Mouse (Mus musculus) hindbrain, embryonic 16.5 days (tissue): Measurements from ENCODE around the gene Mlph. TPM values are rescaled to one million over a fixed set of nuclear protein-coding genes. Genes with fewer than 3 reads are reported as not detected.

ENCODE experiments used
- ATAC-seq: fragments of 200-750 bp; cut with Nextera tagmentation; 2 replicates; pipeline ENCODE4 v1.8.0; 2017; ENCODE audit warnings: moderate TSS enrichment, moderate library complexity
- H3K27ac ChIP-seq: fragments of 300-500 bp; sonication (generic); 2 replicates; pipeline ENCODE4 v1.5.1; 2014; ENCODE audit warnings: low read depth, mild to moderate bottlenecking, control low read depth, low read length, moderate library complexity
- H3K27me3 ChIP-seq: fragments of 300-500 bp; sonication (generic); replicated peaks from 2 replicates; pipeline ENCODE4 v1.6.1; 2014; ENCODE audit warnings: low read length; ENCODE audit not compliant: control insufficient read depth, insufficient read depth
- H3K36me3 ChIP-seq: fragments of 300-500 bp; sonication (generic); 2 replicates; pipeline ENCODE4 v1.6.1; 2014; ENCODE audit warnings: mild to moderate bottlenecking, low read length, moderate library complexity, mixed read lengths; ENCODE audit not compliant: control insufficient read depth, insufficient read depth
- H3K4me1 ChIP-seq: fragments of 300-500 bp; sonication (generic); 2 replicates; pipeline ENCODE4 v1.6.1; 2014; ENCODE audit warnings: low read depth, low read length; ENCODE audit not compliant: control insufficient read depth, insufficient read depth
- H3K4me2 ChIP-seq: fragments of 300-500 bp; sonication (generic); 2 replicates; pipeline ENCODE4 v1.6.1; 2014; ENCODE audit warnings: mild to moderate bottlenecking, low read length, control low read depth, moderate library complexity
- H3K4me3 ChIP-seq: fragments of 300-500 bp; sonication (generic); 2 replicates; pipeline ENCODE4 v1.5.1; 2014; ENCODE audit warnings: mild to moderate bottlenecking, low read length, control low read depth, moderate library complexity
- H3K9ac ChIP-seq: fragments of 300-500 bp; sonication (generic); 2 replicates; pipeline ENCODE4 v1.6.1; 2014; ENCODE audit warnings: low read depth, mild to moderate bottlenecking, control low read depth, low read length, moderate library complexity
- H3K9me3 ChIP-seq: fragments of 300-500 bp; sonication (generic); 2 replicates; pipeline ENCODE4 v1.6.1; 2014; ENCODE audit warnings: mild to moderate bottlenecking, low read length, moderate library complexity; ENCODE audit not compliant: control insufficient read depth
- WGBS: fragments of 180-500 bp; shearing (Covaris S2); extraction: QIAGEN DNeasy Blood & Tissue Kit; methylation state at CpG from one replicate; pipeline ENCODE4 v1.1.7; 2014; 5-methylcytosine and 5-hydroxymethylcytosine counted together
- polyA plus RNA-seq: library from polyadenylated mRNA; unstranded; fragments of >200 nt; fragmentation: Nextera tagmentation; extraction: Ambion mirVana; gene quantifications from 2 replicates; pipeline ENCODE4 v1.2.1, GENCODE M21; 2015

The Mlph gene
- polyA plus RNA-seq, 1 experiment from 2014 or later = 0.18 TPM

DNA sequence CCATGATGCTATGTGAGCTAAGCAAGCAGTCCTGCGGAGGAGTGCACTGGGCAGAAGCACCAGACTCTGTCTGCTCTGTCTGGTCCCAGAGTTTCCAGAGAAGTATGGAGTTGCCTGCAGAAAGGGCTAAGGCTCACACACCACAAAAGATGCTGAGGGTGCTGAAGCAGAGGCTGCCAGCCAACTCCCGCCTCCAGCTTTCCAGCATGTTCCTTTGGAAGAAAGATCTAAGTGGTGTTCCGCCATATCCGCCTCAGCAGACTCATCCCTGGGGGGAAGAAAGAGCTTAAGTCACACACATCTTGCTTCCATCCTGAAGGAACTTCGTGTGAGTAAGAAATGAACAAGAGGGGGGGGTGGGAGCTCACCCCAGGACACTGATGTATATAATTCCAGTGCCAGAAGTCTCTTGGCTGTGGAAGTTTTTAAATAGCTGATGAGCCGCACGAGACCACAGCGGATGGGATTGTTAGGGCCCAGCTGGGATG, 10.9 kb upstream of the Mlph start:
- 53% methylated on average over 8 of the region's 8 CpGs for WGBS
- Histone ChIP-seq H3K27ac (no peak overlapping the region), H3K27me3 (no peaks in the 10 kb centered on the region), H3K4me2 (no peak overlapping the region), H3K4me1 (0 out of 2 replicates have a peak, but pooled peaks cover 2% of the 10 kb centered on the region), H3K4me3 (no peak overlapping the region), H3K9me3 (no peaks in the 10 kb centered on the region), H3K9ac (no peak overlapping the region), H3K36me3 (no peaks in the 10 kb centered on the region)
- ATAC-seq = no peak

DNA sequence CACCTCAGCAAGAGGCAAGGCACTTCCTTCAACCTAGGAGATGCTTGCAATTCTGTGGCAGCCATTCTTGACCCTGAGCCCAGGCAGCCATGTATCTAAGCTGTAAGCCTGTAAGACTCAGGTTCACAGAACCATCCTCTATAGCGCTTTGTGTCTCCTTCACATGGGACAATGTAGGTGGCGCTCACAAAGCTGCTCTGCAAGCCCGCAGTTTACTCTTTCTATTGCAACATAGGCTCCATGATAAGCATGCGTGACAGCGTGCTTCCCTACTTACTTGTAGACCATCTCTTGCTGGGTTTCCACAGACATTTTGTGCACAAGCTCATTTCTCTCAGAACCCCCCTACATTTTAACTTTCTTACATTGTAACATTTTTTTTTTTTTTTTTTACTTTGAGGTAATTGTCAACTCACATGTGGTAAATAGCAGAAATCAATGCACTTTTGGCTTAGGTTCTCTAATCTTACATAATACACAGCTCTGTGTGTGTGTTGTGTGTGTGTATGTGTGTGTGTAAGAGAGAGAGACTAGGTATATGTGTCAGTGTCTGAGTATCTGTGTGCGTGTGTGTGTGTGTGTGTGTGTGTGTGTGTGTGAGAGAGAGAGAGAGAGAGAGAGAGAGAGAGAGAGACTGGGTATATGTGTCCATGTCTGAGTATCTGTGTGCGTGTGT, 10.0 kb upstream of the Mlph start:
- H3K4me2 ChIP-seq = no peak overlapping the region
- ATAC-seq = no peak
- no peak overlapping the region for H3K4me3 ChIP-seq
- no peaks in the 10 kb centered on the region for H3K36me3 ChIP-seq
- H3K4me1 ChIP-seq = 0 out of 2 replicates have a peak, but pooled peaks cover 2% of the 10 kb centered on the region
- 88% methylated on average over 7 of the region's 7 CpGs for WGBS
- H3K9me3 ChIP-seq = no peaks in the 10 kb centered on the region
- H3K27me3 ChIP-seq = no peaks in the 10 kb centered on the region
- no peak overlapping the region for H3K27ac ChIP-seq
- H3K9ac ChIP-seq = no peak overlapping the region

DNA sequence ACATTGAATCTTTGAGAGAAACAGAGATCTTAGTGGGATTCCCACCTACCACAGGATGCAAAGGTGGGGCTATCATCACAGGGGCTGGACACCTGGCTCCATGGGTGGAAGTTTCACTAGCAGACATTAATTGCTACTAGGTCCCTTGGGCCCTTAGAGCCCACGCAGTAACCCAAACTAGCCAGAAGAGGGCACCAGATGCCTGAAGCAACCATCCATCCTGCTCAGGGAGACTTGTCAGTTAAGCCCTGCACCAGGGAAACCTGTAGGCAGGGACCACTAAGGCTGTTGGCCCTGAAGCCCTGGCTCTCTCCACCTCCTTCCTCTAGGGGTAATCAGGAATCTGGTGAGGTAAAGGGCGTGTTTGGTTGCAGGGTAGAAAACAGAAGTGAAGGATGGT, 8.5 kb upstream of the Mlph start:
- H3K9ac ChIP-seq = no peak overlapping the region
- no peak for ATAC-seq
- no peak overlapping the region for H3K4me3 ChIP-seq
- H3K36me3 ChIP-seq = no peaks in the 10 kb centered on the region
- 12% methylated on average over 2 of the region's 2 CpGs for whole genome bisulfite sequencing
- no peaks in the 10 kb centered on the region for H3K27me3 ChIP-seq
- no peak overlapping the region for H3K27ac ChIP-seq
- H3K4me2 ChIP-seq = no peak overlapping the region
- H3K4me1 ChIP-seq = peaks cover 2% of the 10 kb centered on the region; the same call in 1 of the 2 replicates
- H3K9me3 ChIP-seq = no peaks in the 10 kb centered on the region

DNA sequence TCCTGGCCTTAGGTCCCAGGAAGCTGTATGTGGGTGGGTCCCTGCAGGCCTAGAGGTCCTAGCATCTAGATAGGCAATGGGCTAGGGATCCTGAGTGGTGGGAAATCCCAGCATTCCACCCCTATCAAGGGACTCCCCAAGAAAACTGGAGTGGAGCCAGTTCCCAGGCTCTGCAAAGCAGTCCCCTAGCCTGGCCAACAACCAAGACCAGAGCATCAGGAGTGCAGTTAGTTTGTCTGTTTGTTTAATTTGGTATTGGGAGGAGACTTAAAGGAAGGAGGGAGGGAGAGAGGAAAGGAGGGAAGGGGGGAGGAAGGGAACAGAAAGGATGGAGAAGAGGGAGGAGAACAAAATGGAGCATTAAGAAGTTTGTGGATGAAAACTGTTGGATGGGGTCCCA, 5.7 kb upstream of the Mlph start:
- Histone ChIP-seq H3K36me3 (no peaks in the 10 kb centered on the region), H3K4me2 (no peak overlapping the region)
- peak; percentile 46; the same call in 1 of the 2 replicates for ATAC-seq

DNA sequence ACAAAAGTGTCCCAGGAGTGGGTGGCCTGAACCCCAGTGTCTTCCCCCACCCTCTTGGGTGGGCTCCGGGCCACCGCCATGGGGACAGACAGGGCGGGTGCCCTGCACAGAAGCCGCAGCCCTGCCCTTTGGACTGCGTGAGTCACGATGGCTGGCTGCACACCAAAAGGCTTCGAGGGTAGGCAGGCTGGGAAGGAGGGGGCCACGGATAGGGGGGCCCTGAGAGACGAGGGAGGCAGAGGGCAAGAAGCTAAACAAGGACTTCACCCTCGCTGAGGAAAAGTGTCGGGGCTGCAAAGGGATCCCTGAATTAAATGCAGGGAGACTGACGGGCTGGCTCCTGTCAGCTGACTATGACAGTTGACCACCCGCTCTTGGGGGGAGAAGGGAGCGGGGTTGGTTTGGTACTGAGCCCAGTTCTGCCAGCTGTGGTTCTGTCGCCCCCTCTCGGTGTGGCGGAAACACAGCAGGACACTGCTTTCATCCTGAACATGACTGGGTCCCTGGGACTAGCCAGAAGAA, 5.2 kb upstream of the Mlph start:
- no peaks in the 10 kb centered on the region for H3K9me3 ChIP-seq
- ATAC-seq = peak; percentile 68
- no peaks in the 10 kb centered on the region for H3K27me3 ChIP-seq
- peak overlapping the region; percentile 27 for H3K4me2 ChIP-seq
- no peaks in the 10 kb centered on the region for H3K36me3 ChIP-seq
- no peak overlapping the region for H3K4me3 ChIP-seq
- H3K27ac ChIP-seq = no peak overlapping the region
- peaks cover 2% of the 10 kb centered on the region; the same call in 1 of the 2 replicates for H3K4me1 ChIP-seq
- WGBS = 25% methylated on average over 17 of the region's 17 CpGs
- H3K9ac ChIP-seq = no peak overlapping the region

More for the DNA sequence above, 5.7 kb upstream of the Mlph start:
- H3K27ac ChIP-seq = no peak overlapping the region
- no peaks in the 10 kb centered on the region for H3K27me3 ChIP-seq
- H3K9me3 ChIP-seq = no peaks in the 10 kb centered on the region
- H3K9ac ChIP-seq = no peak overlapping the region
- H3K4me1 ChIP-seq = no peaks in the 10 kb centered on the region; the same call in 1 of the 2 replicates
- no peak overlapping the region for H3K4me3 ChIP-seq

- ATAC-seq = no peak
- H3K4me2 ChIP-seq = no peak overlapping the region
Observed at GRCm38 (mm10) chr1:90913231-90913630, 1.7 kb upstream of the Mlph start.

DNA sequence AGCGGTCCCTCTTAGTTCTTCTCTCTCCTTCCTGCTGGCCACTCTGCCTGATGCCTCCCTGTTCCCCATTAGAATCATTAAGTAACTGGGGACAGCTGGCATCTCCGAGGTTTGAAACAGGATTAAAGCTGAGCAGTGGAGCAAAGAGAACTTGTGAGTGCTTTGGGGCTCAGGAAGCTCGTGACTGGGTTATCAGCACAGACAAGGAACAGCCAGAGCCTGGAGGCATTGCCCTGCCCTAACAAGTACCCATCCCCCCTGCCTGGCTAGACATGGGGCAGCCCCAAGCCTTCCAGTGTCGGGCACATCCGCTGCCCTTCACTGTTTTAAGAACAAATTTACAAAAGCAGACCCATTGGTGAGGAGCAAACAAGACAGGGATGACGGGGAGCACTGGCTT, 2.6 kb downstream of the Mlph start:
- H3K4me3 ChIP-seq = no peak overlapping the region
- no peak for ATAC-seq
- no peaks in the 10 kb centered on the region for H3K36me3 ChIP-seq
- H3K4me2 ChIP-seq = no peak overlapping the region
- no peaks in the 10 kb centered on the region for H3K27me3 ChIP-seq
- no peak overlapping the region for H3K27ac ChIP-seq
- no peak overlapping the region for H3K9ac ChIP-seq
- WGBS = 70% methylated on average over 6 of the region's 6 CpGs
- H3K4me1 ChIP-seq = peaks cover 8% of the 10 kb centered on the region
- peaks cover 7% of the 10 kb centered on the region for H3K9me3 ChIP-seq

More at GRCm38 (mm10) chr1:90913231-90913630, 1.7 kb upstream of the Mlph start:
- Histone ChIP-seq H3K36me3 (no peaks in the 10 kb centered on the region), H3K4me1 (peaks cover 8% of the 10 kb centered on the region), H3K9ac (no peak overlapping the region), H3K9me3 (no peaks in the 10 kb centered on the region), H3K4me3 (no peak overlapping the region), H3K27ac (no peak overlapping the region), H3K27me3 (no peaks in the 10 kb centered on the region)
- WGBS = 55% methylated on average over 6 of the region's 6 CpGs

DNA sequence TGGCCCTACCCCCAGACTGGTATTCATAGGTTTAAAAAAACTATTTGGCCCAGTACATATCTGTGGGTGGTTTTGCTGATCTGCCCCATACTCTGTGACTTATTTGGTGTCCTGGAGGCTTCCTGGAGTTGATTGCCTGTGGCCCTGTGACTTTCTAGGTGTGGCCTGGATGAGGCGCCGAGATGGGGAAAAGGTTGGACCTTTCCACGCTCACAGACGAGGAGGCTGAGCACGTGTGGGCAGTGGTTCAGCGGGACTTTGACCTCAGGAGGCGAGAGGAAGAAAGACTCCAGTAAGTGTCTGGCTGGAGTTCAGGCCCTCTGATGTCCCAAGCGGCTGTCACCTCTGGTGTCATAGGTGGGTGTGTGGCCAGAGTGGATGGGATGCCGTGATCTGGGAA, 6.8 kb downstream of the Mlph start:
- Histone ChIP-seq H3K36me3 (no peaks in the 10 kb centered on the region), H3K4me3 (no peak overlapping the region), H3K27me3 (no peaks in the 10 kb centered on the region), H3K4me2 (no peak overlapping the region), H3K27ac (no peak overlapping the region), H3K4me1 (no peaks in the 10 kb centered on the region), H3K9ac (no peak overlapping the region), H3K9me3 (peaks cover 7% of the 10 kb centered on the region)
- 92% methylated on average over 9 of the region's 9 CpGs for WGBS
- ATAC-seq = no peak

DNA sequence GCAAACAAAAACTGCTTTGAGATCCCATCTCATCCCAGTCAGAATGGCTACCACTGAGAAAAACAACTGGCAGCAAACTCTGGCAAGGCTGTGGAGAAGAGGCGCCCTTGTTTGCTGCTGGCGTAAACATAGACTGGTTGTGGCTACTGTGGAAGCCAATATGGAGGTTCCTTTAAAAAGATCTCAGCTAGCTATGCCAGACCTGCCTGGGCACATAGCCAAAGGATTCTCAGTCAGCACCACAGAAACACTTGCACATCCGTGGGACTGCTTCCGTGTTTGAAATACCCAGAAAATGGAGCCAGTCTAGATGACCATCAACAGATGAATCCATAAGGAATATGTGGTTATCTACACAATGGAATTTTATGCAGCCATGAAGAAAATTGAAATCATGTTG, 11.1 kb downstream of the Mlph start:
- no peak overlapping the region for H3K4me3 ChIP-seq
- no peaks in the 10 kb centered on the region for H3K9me3 ChIP-seq
- no peak overlapping the region for H3K9ac ChIP-seq
- no peaks in the 10 kb centered on the region for H3K36me3 ChIP-seq
- no peak overlapping the region for H3K4me2 ChIP-seq
- H3K27ac ChIP-seq = no peak overlapping the region
- 64% methylated on average over 4 of the region's 4 CpGs for WGBS
- peaks cover 3% of the 10 kb centered on the region for H3K27me3 ChIP-seq
- H3K4me1 ChIP-seq = peaks cover 7% of the 10 kb centered on the region
- ATAC-seq = no peak
